ENCODE assay signal across 16 mouse cellular contexts in genomic region chr12:43962551-43963120, GRCm38 (mm10).
DNase-seq lines count a peak whose midpoint lies in the region; ATAC-seq and TF ChIP-seq lines count a peak whose summit lies in the region.
"Had no signal": no experiment of that assay in that cellular context is flagged by ENCODE, and none has a peak within 500 bp of the region (broad histone marks: within the 10 kb centered on the region; RNA-seq: fewer than 3 reads in every experiment).

No protein-coding gene starts in this region.

- H3K9ac ChIP-seq in hindbrain, postnatal 0 days (replicated peaks; ENCODE audit: low read length), result no peak overlapping the region
- H3K9ac ChIP-seq in hindbrain, embryonic 11.5 days (ENCODE audit: low read depth, low read length), result no peak overlapping the region
- H3K9ac ChIP-seq: heart, embryonic 13.5 days; limb, embryonic 13.5 days; lung, embryonic 14.5 days; midbrain, embryonic 12.5 days; neural tube, embryonic 13.5 days; stomach, embryonic 15.5 days had no signal

- H3K4me3 ChIP-seq in hindbrain, postnatal 0 days (ENCODE audit: low read length), result no peak overlapping the region
- no peak overlapping the region for H3K4me3 ChIP-seq in hindbrain, embryonic 11.5 days (ENCODE audit: low read depth, low read length)
- H3K4me3 ChIP-seq in forebrain, embryonic 10.5 days, result no peak overlapping the region
- H3K4me3 ChIP-seq: heart, embryonic 13.5 days; limb, embryonic 13.5 days; midbrain, embryonic 12.5 days; neural tube, embryonic 13.5 days; stomach, embryonic 15.5 days had no signal

- H3K27me3 ChIP-seq in hindbrain, postnatal 0 days (ENCODE audit: insufficient read depth, low read length), result no peaks in the 10 kb centered on the region
- H3K27me3 ChIP-seq in hindbrain, embryonic 11.5 days (ENCODE audit: control insufficient read depth, insufficient read depth, low read length), result no peaks in the 10 kb centered on the region
- no peaks in the 10 kb centered on the region for H3K27me3 ChIP-seq in forebrain, embryonic 10.5 days (ENCODE audit: poor library complexity, severe bottlenecking)
- H3K27me3 ChIP-seq: heart, embryonic 13.5 days; limb, embryonic 13.5 days; midbrain, embryonic 12.5 days; neural tube, embryonic 13.5 days; Patski; stomach, embryonic 15.5 days had no signal

- no peak overlapping the region for H3K4me2 ChIP-seq in hindbrain, postnatal 0 days (ENCODE audit: low read depth, low read length)
- no peak overlapping the region for H3K4me2 ChIP-seq in hindbrain, embryonic 11.5 days (replicated peaks; ENCODE audit: low read depth, low read length)
- H3K4me2 ChIP-seq: heart, embryonic 13.5 days; limb, embryonic 13.5 days; lung, embryonic 14.5 days; midbrain, embryonic 12.5 days; neural tube, embryonic 13.5 days; stomach, embryonic 15.5 days had no signal

- no peaks in the 10 kb centered on the region for H3K9me3 ChIP-seq in hindbrain, postnatal 0 days (ENCODE audit: low read length)
- H3K9me3 ChIP-seq in hindbrain, embryonic 11.5 days (ENCODE audit: control insufficient read depth, low read length), result no peaks in the 10 kb centered on the region
- no peaks in the 10 kb centered on the region for H3K9me3 ChIP-seq in forebrain, embryonic 10.5 days
- H3K9me3 ChIP-seq: heart, embryonic 13.5 days; limb, embryonic 13.5 days; midbrain, embryonic 12.5 days; neural tube, embryonic 13.5 days; stomach, embryonic 15.5 days had no signal

- H3K27ac ChIP-seq in hindbrain, postnatal 0 days, result no peak overlapping the region
- H3K27ac ChIP-seq in hindbrain, embryonic 11.5 days (ENCODE audit: low read depth, low read length), result no peak overlapping the region
- H3K27ac ChIP-seq in forebrain, embryonic 10.5 days, result no peak overlapping the region
- H3K27ac ChIP-seq: heart, embryonic 13.5 days; limb, embryonic 13.5 days; midbrain, embryonic 12.5 days; neural tube, embryonic 13.5 days; stomach, embryonic 15.5 days had no signal

- H3K36me3 ChIP-seq in hindbrain, postnatal 0 days (ENCODE audit: insufficient read depth, low read length), result no peaks in the 10 kb centered on the region
- H3K36me3 ChIP-seq in hindbrain, embryonic 11.5 days (ENCODE audit: control insufficient read depth, insufficient read depth, low read length), result no peaks in the 10 kb centered on the region
- H3K36me3 ChIP-seq in forebrain, embryonic 10.5 days (replicated peaks), result no peaks in the 10 kb centered on the region
- H3K36me3 ChIP-seq: heart, embryonic 13.5 days; limb, embryonic 13.5 days; midbrain, embryonic 12.5 days; neural tube, embryonic 13.5 days; stomach, embryonic 15.5 days had no signal

- DNase-seq in hindbrain, postnatal 0 days (ENCODE audit: low spot score), result peak; percentile 66
- DNase-seq in hindbrain, embryonic 11.5 days (ENCODE audit: low spot score), result no peak
- peak; percentile 94 for DNase-seq in Muller cell, postnatal 12 days (ENCODE audit: inconsistent ontology term)
- peak; percentile 70 for DNase-seq in cerebellum, adult 11 months
- DNase-seq in layer of hippocampus, adult 9-11 months, result peak; percentile 5
- DNase-seq in urinary bladder, adult 18-20 months (ENCODE audit: low spot score in 2 of 2), result no peak
- no peak for DNase-seq in forebrain, embryonic 10.5 days (ENCODE audit: extremely low spot score, low spot score)
- DNase-seq: adrenal gland, adult 2 months; kidney, postnatal 4 days; lung, embryonic 14.5 days had no signal

- WGBS in hindbrain, postnatal 0 days, result 50% methylated on average over 6 of the region's 6 CpGs
- 79% methylated on average over 6 of the region's 6 CpGs for WGBS in hindbrain, embryonic 11.5 days
- WGBS in forebrain, embryonic 10.5 days, result 83% methylated on average over 6 of the region's 6 CpGs

- H3K4me1 ChIP-seq in hindbrain, postnatal 0 days (ENCODE audit: insufficient read depth, low read length), result no peaks in the 10 kb centered on the region
- H3K4me1 ChIP-seq in hindbrain, embryonic 11.5 days (replicated peaks; ENCODE audit: control insufficient read depth, insufficient read depth, low read length), result no peaks in the 10 kb centered on the region
- H3K4me1 ChIP-seq in forebrain, embryonic 10.5 days, result no peaks in the 10 kb centered on the region
- H3K4me1 ChIP-seq: heart, embryonic 13.5 days; limb, embryonic 13.5 days; midbrain, embryonic 12.5 days; neural tube, embryonic 13.5 days; stomach, embryonic 15.5 days had no signal

- TF ChIP-seq CTCF in hindbrain, postnatal 0 days (IDR thresholded peaks at IDR 0.05; ENCODE audit: low read depth), result no peak

- ATAC-seq in hindbrain, postnatal 0 days, result no peak
- ATAC-seq in hindbrain, embryonic 11.5 days (ENCODE audit: low FRiP score), result no peak
- ATAC-seq: Patski had no signal

Comparison
In these comparisons a context has a peak if more than half of its experiments do, and no peak if none do; other contexts are left out.
1. DNase-seq: peak in hindbrain, postnatal 0 days (single experiment), Muller cell, postnatal 12 days (single experiment), cerebellum, adult 11 months (single experiment) and layer of hippocampus, adult 9-11 months (single experiment); none in hindbrain, embryonic 11.5 days (single experiment), urinary bladder, adult 18-20 months (0 of 2) and forebrain, embryonic 10.5 days (single experiment).